Mouse (Mus musculus) lung, embryonic 15.5 days (tissue): ENCODE data around the gene Tsga10. TPM values are rescaled to one million over a fixed set of nuclear protein-coding genes. Genes with fewer than 3 reads are reported as not detected.

ENCODE experiments used
- ATAC-seq: fragments of 200-750 bp; cut with Nextera tagmentation; 2 replicates; pipeline ENCODE4 v1.8.0; 2017; ENCODE audit warnings: moderate number of reproducible peaks, borderline replicate concordance; ENCODE audit not compliant: low FRiP score, low TSS enrichment; ENCODE audit errors: extremely low read depth
- H3K27ac ChIP-seq: fragments of 300-500 bp; sonication (generic); 2 replicates; pipeline ENCODE4 v1.5.1; 2015; ENCODE audit warnings: moderate library complexity, mild to moderate bottlenecking, inconsistent platforms
- H3K27me3 ChIP-seq: fragments of 300-500 bp; sonication (generic); 2 replicates; pipeline ENCODE4 v1.6.1; 2015; ENCODE audit warnings: inconsistent platforms
- H3K36me3 ChIP-seq: fragments of 300-500 bp; sonication (generic); 2 replicates; pipeline ENCODE4 v1.6.1; 2015; ENCODE audit warnings: inconsistent platforms
- H3K4me1 ChIP-seq: fragments of 300-500 bp; sonication (generic); 2 replicates; pipeline ENCODE4 v1.6.1; 2015; ENCODE audit warnings: inconsistent platforms
- H3K4me2 ChIP-seq: fragments of 300-500 bp; sonication (generic); 2 replicates; pipeline ENCODE4 v1.6.1; 2015; ENCODE audit warnings: inconsistent platforms, mild to moderate bottlenecking, moderate library complexity
- H3K4me3 ChIP-seq: fragments of 300-500 bp; sonication (generic); 2 replicates; pipeline ENCODE4 v1.5.1; 2015; ENCODE audit warnings: mild to moderate bottlenecking, inconsistent platforms
- H3K9ac ChIP-seq: fragments of 300-500 bp; sonication (generic); 2 replicates; pipeline ENCODE4 v1.6.1; 2015; ENCODE audit warnings: inconsistent platforms
- H3K9me3 ChIP-seq: fragments of 300-500 bp; sonication (generic); 2 replicates; pipeline ENCODE4 v1.6.1; 2016; ENCODE audit warnings: inconsistent platforms
- WGBS: fragments of 180-500 bp; shearing (Covaris S2); methylation state at CpG from one replicate; pipeline ENCODE4 v1.1.7; 2015; 5-methylcytosine and 5-hydroxymethylcytosine counted together
- polyA plus RNA-seq: library from polyadenylated mRNA; unstranded; fragments of >200 nt; fragmentation: Nextera tagmentation; extraction: Ambion mirVana; gene quantifications from 2 replicates; pipeline ENCODE4 v1.2.1, GENCODE M21; 2015

Tsga10 gene
- polyA plus RNA-seq, 1 experiment from 2014 or later = 7.4 TPM

DNA sequence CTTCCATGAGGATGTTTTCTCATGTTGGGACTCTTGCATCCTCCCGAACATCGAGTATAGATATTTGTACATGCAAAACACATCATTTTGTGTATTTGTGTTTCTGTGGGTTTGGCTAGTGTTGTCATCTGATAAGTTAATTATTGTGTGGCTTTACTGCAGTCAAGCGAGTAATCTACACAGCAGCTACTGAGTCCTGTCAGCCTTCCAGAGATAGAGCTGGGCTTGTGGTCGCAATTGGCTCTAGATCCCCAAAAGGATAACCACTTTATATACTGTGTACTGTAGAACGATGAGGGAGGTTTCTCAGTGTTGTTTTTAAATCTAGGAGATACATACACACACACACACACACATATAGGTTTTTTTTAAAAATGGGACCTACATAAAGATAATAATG lies 130.3 kb downstream of the Tsga10 start:
- H3K4me2 ChIP-seq = no peak overlapping the region
- no peaks in the 10 kb centered on the region for H3K4me1 ChIP-seq
- no peak overlapping the region for H3K4me3 ChIP-seq
- H3K9ac ChIP-seq = no peak overlapping the region
- H3K9me3 ChIP-seq = no peaks in the 10 kb centered on the region
- H3K27me3 ChIP-seq = no peaks in the 10 kb centered on the region
- no peaks in the 10 kb centered on the region for H3K36me3 ChIP-seq
- H3K27ac ChIP-seq = no peak overlapping the region
- 80% methylated on average over 5 of the region's 5 CpGs for WGBS
- ATAC-seq = no peak

DNA sequence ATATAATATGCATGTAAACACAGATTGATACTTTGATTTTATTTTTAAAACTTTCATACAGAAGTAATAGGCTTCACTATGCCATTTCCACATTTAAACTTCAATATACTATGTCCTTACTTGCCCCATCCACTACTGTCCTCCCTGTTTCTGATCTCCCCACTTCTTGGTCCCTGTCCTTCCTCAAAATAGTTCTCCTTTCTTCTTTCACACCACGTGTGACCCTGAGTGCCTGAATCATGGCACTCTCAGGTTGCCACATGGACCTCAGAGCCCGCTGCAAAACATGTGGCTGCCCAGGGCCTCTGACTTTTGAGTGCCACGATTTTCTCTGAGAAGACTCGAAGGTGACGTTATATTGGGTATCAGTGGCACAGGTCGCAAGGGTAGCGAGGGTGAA lies 131.4 kb downstream of the Tsga10 start:
- no peaks in the 10 kb centered on the region for H3K9me3 ChIP-seq
- H3K4me2 ChIP-seq = no peak overlapping the region
- 54% methylated on average over 7 of the region's 7 CpGs for WGBS
- ATAC-seq = no peak
- no peaks in the 10 kb centered on the region for H3K36me3 ChIP-seq
- no peaks in the 10 kb centered on the region for H3K27me3 ChIP-seq
- no peak overlapping the region for H3K4me3 ChIP-seq
- no peak overlapping the region for H3K9ac ChIP-seq
- H3K27ac ChIP-seq = no peak overlapping the region
- no peaks in the 10 kb centered on the region for H3K4me1 ChIP-seq

DNA sequence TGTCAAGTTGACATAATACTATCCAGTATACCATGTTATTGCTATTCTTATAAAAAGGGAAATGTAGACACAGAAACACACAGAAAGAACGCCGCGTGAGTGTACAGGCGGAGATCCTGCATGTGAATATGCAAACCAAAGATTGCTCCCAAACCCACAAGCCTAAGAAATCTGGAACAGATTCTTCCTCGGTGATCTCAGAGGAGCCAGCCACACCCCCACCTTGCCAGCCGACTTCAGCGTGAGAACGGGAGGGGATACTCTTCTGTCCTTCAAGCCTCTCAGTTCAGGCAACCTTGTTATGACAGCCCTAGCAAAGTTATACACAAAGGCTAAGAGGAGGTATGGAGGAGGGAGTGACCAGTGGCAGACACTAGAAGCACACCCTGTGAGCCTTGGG lies 136.9 kb downstream of the Tsga10 start:
- no peak overlapping the region for H3K27ac ChIP-seq
- WGBS = 85% methylated on average over 8 of the region's 8 CpGs
- H3K9me3 ChIP-seq = no peaks in the 10 kb centered on the region
- H3K4me3 ChIP-seq = no peak overlapping the region
- H3K4me2 ChIP-seq = no peak overlapping the region
- ATAC-seq = no peak
- H3K4me1 ChIP-seq = no peaks in the 10 kb centered on the region
- H3K36me3 ChIP-seq = no peaks in the 10 kb centered on the region
- H3K27me3 ChIP-seq = no peaks in the 10 kb centered on the region
- no peak overlapping the region for H3K9ac ChIP-seq

DNA sequence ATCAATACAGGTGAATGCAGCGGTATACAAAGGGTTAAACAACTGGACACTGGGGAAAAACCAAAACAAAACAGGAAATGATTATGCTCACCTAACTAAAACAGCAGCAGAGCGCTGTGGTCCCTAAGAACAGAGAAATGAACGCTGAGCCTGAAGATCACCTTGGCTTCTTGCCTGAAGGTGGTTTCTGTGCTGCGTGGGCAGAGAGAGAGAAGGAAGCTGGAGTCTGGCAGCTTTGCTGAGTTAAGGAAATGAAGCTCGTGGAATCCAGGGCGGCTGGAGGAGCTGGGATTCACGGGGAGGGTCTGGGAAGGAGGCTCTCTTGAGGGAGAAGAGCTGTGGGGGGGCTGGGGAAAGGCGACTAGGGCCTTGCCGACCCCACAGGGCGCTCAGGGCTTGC lies 138.2 kb downstream of the Tsga10 start:
- no peak for ATAC-seq

DNA sequence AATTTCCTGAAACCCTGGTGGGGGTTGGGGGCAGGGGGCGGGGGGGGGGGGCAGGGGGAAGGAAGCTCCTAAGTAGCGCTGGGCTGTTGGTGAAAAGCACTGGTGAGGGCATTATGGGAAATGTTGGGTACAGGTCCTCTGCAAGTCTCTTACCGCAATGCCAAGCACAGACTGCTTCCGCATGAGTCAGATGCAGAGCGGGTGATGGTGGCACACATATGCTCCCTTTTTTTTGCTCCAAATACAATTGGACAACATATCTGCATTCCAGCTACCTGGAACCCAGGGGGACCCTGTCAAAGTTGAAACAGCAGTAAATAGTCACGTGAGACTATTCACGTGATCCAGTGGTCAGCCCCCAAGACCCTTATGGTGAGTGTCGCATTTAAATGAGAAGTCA lies 139.0 kb downstream of the Tsga10 start:
- 81% methylated on average over 7 of the region's 8 CpGs for WGBS
- Histone ChIP-seq H3K27me3 (no peaks in the 10 kb centered on the region), H3K36me3 (no peaks in the 10 kb centered on the region), H3K4me1 (no peaks in the 10 kb centered on the region), H3K4me3 (no peak overlapping the region), H3K27ac (no peak overlapping the region), H3K4me2 (no peak overlapping the region), H3K9ac (no peak overlapping the region), H3K9me3 (no peaks in the 10 kb centered on the region)
- ATAC-seq = no peak

More for the DNA sequence above, 138.2 kb downstream of the Tsga10 start:
- Histone ChIP-seq H3K4me3 (no peak overlapping the region), H3K27me3 (no peaks in the 10 kb centered on the region), H3K4me2 (no peak overlapping the region), H3K9me3 (no peaks in the 10 kb centered on the region), H3K9ac (no peak overlapping the region), H3K36me3 (no peaks in the 10 kb centered on the region), H3K4me1 (no peaks in the 10 kb centered on the region), H3K27ac (no peak overlapping the region)
- WGBS = 56% methylated on average over 10 of the region's 10 CpGs

DNA sequence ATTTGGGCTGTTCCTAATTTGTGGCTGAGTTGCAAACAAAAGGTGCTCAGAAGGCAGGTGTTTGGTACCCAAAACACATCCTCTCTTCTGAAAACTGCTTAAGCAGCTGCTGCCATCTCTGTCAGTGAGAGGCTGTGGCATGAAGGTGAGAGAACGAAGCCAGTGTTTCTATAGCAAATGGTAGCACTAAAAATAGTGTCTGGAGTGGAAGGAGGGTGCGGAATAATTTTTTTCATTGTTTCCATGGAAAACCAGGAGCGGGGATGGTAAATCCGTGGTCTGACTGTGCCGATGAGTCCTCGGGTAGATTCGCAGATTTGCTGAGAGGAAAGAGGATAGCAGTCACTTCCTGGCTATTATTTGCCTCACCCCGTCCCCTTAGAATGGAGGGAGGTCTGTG lies 139.8 kb downstream of the Tsga10 start:
- H3K27ac ChIP-seq = no peak overlapping the region
- no peaks in the 10 kb centered on the region for H3K9me3 ChIP-seq
- H3K9ac ChIP-seq = no peak overlapping the region
- H3K4me1 ChIP-seq = no peaks in the 10 kb centered on the region
- H3K36me3 ChIP-seq = no peaks in the 10 kb centered on the region
- H3K4me3 ChIP-seq = no peak overlapping the region
- no peak for ATAC-seq
- WGBS = 68% methylated on average over 8 of the region's 8 CpGs
- no peak overlapping the region for H3K4me2 ChIP-seq
- no peaks in the 10 kb centered on the region for H3K27me3 ChIP-seq

DNA sequence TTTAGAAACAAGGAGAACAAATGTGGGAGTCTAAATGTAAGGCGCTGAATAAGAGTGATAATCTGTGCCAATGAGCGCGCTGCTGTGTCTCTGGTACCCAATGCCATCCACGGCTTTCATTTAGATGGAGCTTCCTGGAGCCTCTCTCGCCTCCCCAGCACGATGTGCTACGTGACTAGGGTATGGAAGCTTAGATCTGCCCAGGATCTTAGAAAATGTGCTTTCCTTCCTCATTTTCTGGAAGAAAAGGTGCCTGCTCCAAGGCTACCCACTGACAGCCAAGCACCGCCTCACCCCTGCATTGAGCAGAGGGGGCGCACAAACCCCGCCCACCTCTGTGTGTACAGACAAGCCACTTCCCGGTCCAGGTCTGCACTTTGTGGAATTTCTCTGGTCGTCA lies 140.3 kb downstream of the Tsga10 start:
- ATAC-seq = no peak

DNA sequence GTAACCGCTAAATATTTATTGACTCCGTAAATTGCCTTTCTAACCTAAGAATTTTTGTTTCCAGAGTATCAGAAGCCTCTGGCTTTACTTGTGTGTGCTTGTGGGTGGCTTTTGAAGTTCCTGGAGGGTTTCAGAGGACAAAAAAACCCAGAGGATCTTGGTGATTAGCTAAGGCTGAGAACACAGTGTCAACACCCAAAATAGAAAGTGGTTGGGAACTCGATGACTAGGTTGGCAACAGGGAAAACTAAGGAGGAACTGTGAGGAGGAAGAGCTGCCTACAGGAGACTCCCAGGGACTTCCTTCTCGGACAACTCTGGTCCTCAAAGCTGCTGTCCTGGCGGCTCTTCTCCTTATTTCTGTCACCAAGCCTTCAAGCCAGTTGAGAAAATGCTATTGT lies 145.1 kb downstream of the Tsga10 start:
- Histone ChIP-seq H3K9ac (no peak overlapping the region), H3K27me3 (peaks cover 28% of the 10 kb centered on the region), H3K4me1 (peaks cover 8% of the 10 kb centered on the region), H3K36me3 (no peaks in the 10 kb centered on the region), H3K9me3 (no peaks in the 10 kb centered on the region), H3K4me3 (no peak overlapping the region), H3K27ac (no peak overlapping the region), H3K4me2 (no peak overlapping the region)
- 69% methylated on average over 5 of the region's 5 CpGs for WGBS
- ATAC-seq = no peak

More for the DNA sequence above, 140.3 kb downstream of the Tsga10 start:
- H3K9me3 ChIP-seq = no peaks in the 10 kb centered on the region
- no peak overlapping the region for H3K27ac ChIP-seq
- H3K4me2 ChIP-seq = no peak overlapping the region
- peaks cover 2% of the 10 kb centered on the region; the same call in 1 of the 2 replicates for H3K27me3 ChIP-seq
- H3K4me3 ChIP-seq = no peak overlapping the region
- H3K9ac ChIP-seq = no peak overlapping the region
- WGBS = 53% methylated on average over 12 of the region's 12 CpGs
- no peaks in the 10 kb centered on the region for H3K36me3 ChIP-seq
- H3K4me1 ChIP-seq = no peaks in the 10 kb centered on the region

DNA sequence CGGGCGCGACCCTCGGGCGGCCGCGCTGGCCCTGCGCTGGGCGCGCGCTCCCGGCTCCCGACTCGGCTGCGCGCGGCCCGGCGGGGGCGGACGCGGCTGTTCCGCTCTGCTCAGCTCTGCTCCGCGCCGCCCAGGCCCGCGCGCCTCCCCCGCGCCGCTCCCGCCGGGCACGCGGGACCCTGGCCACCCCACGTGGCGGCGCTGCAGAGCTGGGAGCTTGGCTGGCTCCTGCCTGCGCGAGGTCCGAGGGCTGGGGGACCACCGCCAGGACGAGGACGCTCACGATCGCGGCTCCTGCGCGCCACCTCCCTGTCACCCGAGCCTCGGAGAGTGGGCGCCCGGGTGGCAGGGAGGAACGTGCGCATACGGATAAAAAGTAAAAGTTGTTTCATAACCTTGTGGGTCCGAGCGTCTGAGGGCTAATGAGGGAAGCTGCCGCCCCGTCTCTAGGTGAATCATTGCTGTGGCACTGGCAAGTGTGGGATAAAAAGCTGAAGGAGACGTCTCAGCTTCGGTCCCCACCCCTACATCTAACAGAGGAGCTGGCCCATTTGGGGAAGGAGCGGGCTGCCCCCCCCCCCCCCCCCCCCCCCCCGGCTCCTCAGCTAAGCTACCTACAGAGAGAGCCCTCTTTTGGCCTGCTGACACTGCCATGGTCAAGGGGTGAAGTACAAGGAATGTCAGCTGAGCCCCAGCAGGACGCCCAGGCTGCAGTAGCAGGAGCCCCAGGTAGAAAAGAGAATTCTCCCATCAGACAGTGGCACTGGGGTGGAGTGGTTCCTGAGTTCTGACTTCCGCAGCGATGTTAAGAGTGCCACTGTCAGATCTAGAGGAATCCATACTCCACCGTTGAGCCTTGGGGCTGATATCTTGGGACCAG lies 146.2 kb downstream of the Tsga10 start, which contains the start of gene 2010300C02Rik:
2010300C02Rik (minus strand) TSS at position 325 of the 880 bp plus-strand sequence.
- peak; percentile 88 for ATAC-seq
- H3K9me3 ChIP-seq = no peaks in the 10 kb centered on the region
- WGBS = under 1% methylated on average over 67 of the region's 69 CpGs
- peak within 1 kb of the TSS; percentile 64 for H3K9ac ChIP-seq
- peak within 1 kb of the TSS; percentile 82 for H3K27ac ChIP-seq
- no peaks in the 10 kb centered on the region for H3K36me3 ChIP-seq
- H3K4me3 ChIP-seq = peak within 1 kb of the TSS; percentile 65
- peaks cover 8% of the 10 kb centered on the region for H3K4me1 ChIP-seq
- peaks cover 28% of the 10 kb centered on the region for H3K27me3 ChIP-seq
- H3K4me2 ChIP-seq = peak within 1 kb of the TSS; percentile 96

DNA sequence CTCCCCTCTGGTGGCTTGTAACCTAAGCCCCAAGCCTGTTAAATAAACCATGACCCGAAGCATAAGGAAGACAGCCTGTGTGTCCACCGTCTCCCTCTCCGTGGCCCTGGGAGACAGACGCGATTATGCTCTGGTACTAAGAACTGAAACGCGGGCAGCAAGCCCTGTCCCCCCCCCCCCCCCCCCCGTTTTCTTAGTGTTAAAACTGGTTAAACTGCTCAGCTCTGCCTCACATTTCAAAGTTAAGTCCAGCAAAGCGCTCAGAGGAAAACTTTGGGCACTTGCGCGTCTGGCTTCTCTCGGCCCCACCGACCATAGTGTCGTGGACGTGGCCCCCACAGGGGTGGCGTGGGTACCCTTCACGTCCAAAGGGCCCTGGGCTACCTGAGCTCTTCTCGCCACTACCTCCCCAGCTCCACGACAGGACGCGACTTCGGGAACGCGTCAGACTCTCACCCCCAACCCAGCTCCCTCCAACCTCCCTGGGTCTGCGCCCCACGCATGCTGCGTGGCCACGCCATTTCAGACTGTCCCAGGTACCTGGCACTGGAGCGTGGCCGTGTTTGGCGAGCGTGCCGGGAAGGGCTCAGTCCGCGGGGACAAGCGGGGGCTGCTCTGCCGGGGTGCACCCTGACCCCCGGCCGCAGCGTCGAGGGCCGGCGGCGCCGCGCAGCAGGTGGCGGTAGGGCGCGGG lies 147.1 kb downstream of the Tsga10 start:
- Histone ChIP-seq H3K9ac (peak overlapping the region; percentile 64), H3K4me2 (peak overlapping the region; percentile 96), H3K27ac (peak overlapping the region; percentile 82), H3K36me3 (no peaks in the 10 kb centered on the region), H3K4me1 (peaks cover 8% of the 10 kb centered on the region), H3K27me3 (peaks cover 28% of the 10 kb centered on the region), H3K4me3 (peak overlapping the region; percentile 65), H3K9me3 (no peaks in the 10 kb centered on the region)
- 2% methylated on average over 49 of the region's 49 CpGs for WGBS
- peak; percentile 70 for ATAC-seq

DNA sequence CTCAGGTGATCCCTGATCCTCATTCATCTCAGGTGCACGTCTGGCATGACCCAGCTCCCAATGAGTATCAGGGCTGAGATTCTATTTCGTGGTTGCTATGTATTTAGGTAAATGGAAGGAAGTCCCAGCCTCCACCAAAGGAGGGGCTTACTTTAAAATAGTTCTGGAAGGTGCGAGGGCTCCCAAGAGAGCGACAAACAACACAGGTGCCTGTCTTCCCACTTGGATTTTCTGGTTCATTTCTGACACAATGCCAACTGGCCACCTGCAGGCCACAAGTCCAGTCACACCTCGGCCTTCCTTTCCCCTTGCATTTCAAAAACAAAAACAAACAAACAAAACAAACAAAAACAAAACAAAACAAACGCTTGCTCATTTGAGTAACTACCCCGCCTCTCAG lies 147.7 kb downstream of the Tsga10 start:
- H3K27me3 ChIP-seq = peaks cover 28% of the 10 kb centered on the region
- H3K4me3 ChIP-seq = peak overlapping the region; percentile 65; the same call in 1 of the 2 replicates
- no peak for ATAC-seq
- peak overlapping the region; percentile 96 for H3K4me2 ChIP-seq
- WGBS = 38% methylated on average over 7 of the region's 7 CpGs
- no peak overlapping the region for H3K9ac ChIP-seq
- H3K4me1 ChIP-seq = peaks cover 8% of the 10 kb centered on the region
- H3K27ac ChIP-seq = peak overlapping the region; percentile 82; the same call in 1 of the 2 replicates
- H3K9me3 ChIP-seq = no peaks in the 10 kb centered on the region
- no peaks in the 10 kb centered on the region for H3K36me3 ChIP-seq
